ENCODE assay signal across 19 mouse cellular contexts in the genomic region with DNA sequence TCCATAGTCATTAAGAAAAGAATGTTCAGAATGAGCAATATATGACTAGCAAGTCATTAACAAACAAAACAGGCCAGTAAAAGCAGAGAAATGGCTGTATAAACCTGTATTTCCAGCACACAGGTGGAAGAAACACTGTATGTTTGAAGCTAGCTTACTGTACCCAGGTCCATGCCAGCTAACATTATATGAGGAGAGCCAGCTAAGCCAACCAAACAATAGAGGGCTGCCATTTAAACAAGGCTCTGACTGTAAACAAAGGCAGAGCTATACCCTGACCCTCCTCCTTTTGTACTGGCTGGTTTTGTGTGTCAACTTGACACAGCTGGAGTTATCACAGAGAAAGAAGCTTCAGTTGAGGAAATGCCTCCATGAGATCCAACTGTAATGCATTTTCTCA.
DNase-seq lines count a peak whose midpoint lies in the region; TF ChIP-seq lines count a peak whose summit lies in the region.
"Had no signal": no experiment of that assay in that cellular context is flagged by ENCODE, and none has a peak within 500 bp of the region (broad histone marks: within the 10 kb centered on the region; RNA-seq: fewer than 3 reads in every experiment).

No protein-coding gene starts in this region.

- H3ac ChIP-seq in myocyte (ENCODE audit: control insufficient read depth, insufficient read length): no peak overlapping the region

- DNase-seq in heart, adult 11 months: peak; percentile 15
- no peak for DNase-seq in heart, adult 18-20 months
- DNase-seq in R1 (ENCODE audit: low read depth, low spot score) (peak; percentile 35), ZHBTc4 (ENCODE audit: low read depth, low spot score) (peak; percentile 12)
- DNase-seq in thymus, adult 18-20 months: no peak
- no peak for DNase-seq in urinary bladder, postnatal 4 days (ENCODE audit: low spot score in 2 of 2)
- DNase-seq: adrenal gland, adult 2 months; adrenal gland, postnatal 10 days; adrenal gland, postnatal 36 days; cerebellum, adult 11-12 months; cerebellum, adult 2 months; cerebellum, adult 9-10 months; cerebellum, postnatal 10 days; cerebellum, postnatal 25 days had no signal

- no peak overlapping the region for H3K4me3 ChIP-seq in myocyte
- H3K4me3 ChIP-seq: embryonic facial prominence, embryonic 13.5 days; erythroblast, embryonic 14.5 days; forebrain, embryonic 10.5 days; forebrain, embryonic 12.5 days had no signal

- no peaks in the 10 kb centered on the region for H3K27me3 ChIP-seq in myocyte (ENCODE audit: control insufficient read depth, insufficient read depth, insufficient read length)
- H3K27me3 ChIP-seq: embryonic facial prominence, embryonic 13.5 days; forebrain, embryonic 12.5 days had no signal

- H3K4me2 ChIP-seq in myocyte (ENCODE audit: low read depth): peak overlapping the region; percentile 62
- H3K4me2 ChIP-seq: embryonic facial prominence, embryonic 13.5 days; forebrain, embryonic 12.5 days had no signal

- H3K79me2 ChIP-seq in myocyte (ENCODE audit: control insufficient read depth, insufficient read depth): no peaks in the 10 kb centered on the region

- H3K36me3 ChIP-seq in myocyte (ENCODE audit: control insufficient read depth, insufficient read depth): no peaks in the 10 kb centered on the region
- H3K36me3 ChIP-seq: embryonic facial prominence, embryonic 13.5 days; forebrain, embryonic 10.5 days; forebrain, embryonic 12.5 days had no signal

- TF ChIP-seq POLR2A in myocyte (IDR thresholded peaks at IDR 0.05; ENCODE audit: insufficient read length, low read depth): no peak

TF ChIP-seq in myocyte, 11 proteins besides CTCF, POLR2A, EP300 and RAD21:
- TF ChIP-seq MAX (IDR thresholded peaks at IDR 0.05; ENCODE audit: low read depth) (no peak), TCF12 (IDR thresholded peaks at IDR 0.05; ENCODE audit: insufficient read depth, poor library complexity, severe bottlenecking) (no peak), POLR2AphosphoS2 (IDR thresholded peaks at IDR 0.05; ENCODE audit: insufficient read length, low read depth) (no peak), USF1 (IDR thresholded peaks at IDR 0.05; ENCODE audit: low read depth) (no peak), TCF3 (IDR thresholded peaks at IDR 0.05; ENCODE audit: insufficient read length, low read depth) (no peak), E2F4 (IDR thresholded peaks at IDR 0.05; ENCODE audit: insufficient read depth) (no peak), CEBPB (IDR thresholded peaks at IDR 0.05; ENCODE audit: insufficient read depth, poor library complexity, severe bottlenecking) (no peak), MYOG (IDR thresholded peaks at IDR 0.05; ENCODE audit: control insufficient read depth in 1 of 3, insufficient read depth in 1 of 3, insufficient read length in 2 of 3, low read depth in 2 of 3) (no peak), REST (IDR thresholded peaks at IDR 0.05; ENCODE audit: insufficient read depth, insufficient read length) (no peak), MYOD1 (IDR thresholded peaks at IDR 0.05; ENCODE audit: control insufficient read depth in 1 of 3, insufficient read length in 2 of 3, low read depth in 2 of 3) (no peak)

Comparison
In these comparisons a context has a peak if more than half of its experiments do, and no peak if none do; other contexts are left out.
1. DNase-seq: peak in heart, adult 11 months (single experiment), R1 (single experiment) and ZHBTc4 (single experiment); none in heart, adult 18-20 months (0 of 2), thymus, adult 18-20 months (0 of 2) and urinary bladder, postnatal 4 days (0 of 2).